Comparison of ENCODE assay signal across 13 mouse cellular contexts in the genomic region with DNA sequence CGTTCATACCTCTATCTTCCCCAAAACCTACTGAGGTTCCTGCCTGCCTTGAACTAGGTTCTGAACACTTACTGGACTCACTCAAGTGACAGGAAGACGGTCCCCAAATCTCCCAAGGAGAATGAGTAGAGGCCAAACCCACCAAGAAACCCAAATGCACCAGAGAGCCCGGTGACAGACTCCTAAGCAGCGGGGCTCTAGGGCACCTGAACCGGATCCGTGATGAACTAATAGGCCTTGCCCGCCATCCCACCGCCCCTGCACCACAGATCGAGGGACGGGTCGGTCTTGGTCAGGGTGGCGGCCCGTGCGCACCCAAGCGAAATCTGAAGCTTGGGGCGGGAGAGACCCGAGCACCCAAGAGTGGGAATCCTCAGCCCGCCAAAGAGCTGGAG. TPM values are rescaled to one million over a fixed set of nuclear protein-coding genes. Genes with fewer than 3 reads are reported as not detected.
DNase-seq lines count a peak whose midpoint lies in the region; ATAC-seq and TF ChIP-seq lines count a peak whose summit lies in the region.
"Had no signal": no experiment of that assay in that cellular context is flagged by ENCODE, and none has a peak within 500 bp of the region (broad histone marks: within the 10 kb centered on the region; RNA-seq: fewer than 3 reads in every experiment).

No protein-coding gene starts in this region.

- no peaks in the 10 kb centered on the region for H3K9me3 ChIP-seq in kidney, embryonic 15.5 days (replicated peaks)
- no peaks in the 10 kb centered on the region for H3K9me3 ChIP-seq in hindbrain, embryonic 11.5 days (ENCODE audit: control insufficient read depth, low read length)
- H3K9me3 ChIP-seq in stomach, embryonic 16.5 days (replicated peaks; ENCODE audit: control insufficient read depth, low read length): peaks cover 5% of the 10 kb centered on the region; the same call in 1 of the 2 replicates

- no peak for TF ChIP-seq POLR2A in testis, adult 2 months (IDR thresholded peaks at IDR 0.05; ENCODE audit: control insufficient read depth, low read depth, low read length)

- intact Hi-C loops in left cerebral cortex, postnatal 14 days (cut with DNase I): no loop called here

- H3K4me3 ChIP-seq in kidney, embryonic 15.5 days (replicated peaks): peak overlapping the region; percentile 49
- H3K4me3 ChIP-seq in testis, adult 2 months (ENCODE audit: control insufficient read depth, low read depth, low read length): peak overlapping the region; percentile 62
- peak overlapping the region; percentile 35 for H3K4me3 ChIP-seq in hindbrain, embryonic 11.5 days (ENCODE audit: low read depth, low read length)
- peak overlapping the region; percentile 41; the same call in 1 of the 2 replicates for H3K4me3 ChIP-seq in stomach, embryonic 16.5 days (replicated peaks; ENCODE audit: low read length)

- H3K27ac ChIP-seq in kidney, embryonic 15.5 days: no peak overlapping the region
- H3K27ac ChIP-seq in testis, adult 2 months (ENCODE audit: control insufficient read depth, insufficient read depth, low read depth, low read length): no peak overlapping the region
- no peak overlapping the region for H3K27ac ChIP-seq in hindbrain, embryonic 11.5 days (ENCODE audit: low read depth, low read length)
- no peak overlapping the region for H3K27ac ChIP-seq in stomach, embryonic 16.5 days (ENCODE audit: low read length)

- peak overlapping the region; percentile 90 for H3K4me2 ChIP-seq in kidney, embryonic 15.5 days
- H3K4me2 ChIP-seq in hindbrain, embryonic 11.5 days (replicated peaks; ENCODE audit: low read depth, low read length): no peak overlapping the region
- 0 out of 2 replicates have a peak overlapping the region, but pooled peaks have one; percentile 74 for H3K4me2 ChIP-seq in stomach, embryonic 16.5 days (ENCODE audit: low read depth, low read length)

- peaks cover 72% of the 10 kb centered on the region for H3K27me3 ChIP-seq in kidney, embryonic 15.5 days
- H3K27me3 ChIP-seq in testis, adult 2 months (ENCODE audit: control insufficient read depth, insufficient read depth, low read length): no peaks in the 10 kb centered on the region
- peaks cover 62% of the 10 kb centered on the region for H3K27me3 ChIP-seq in hindbrain, embryonic 11.5 days (ENCODE audit: control insufficient read depth, insufficient read depth, low read length)
- peaks cover 59% of the 10 kb centered on the region for H3K27me3 ChIP-seq in stomach, embryonic 16.5 days (ENCODE audit: control insufficient read depth, insufficient read depth, low read length)

- no peak for DNase-seq in kidney, adult 8-10 months
- no peak for DNase-seq in testis, postnatal 10 days (ENCODE audit: low spot score)
- no peak for DNase-seq in hindbrain, embryonic 11.5 days (ENCODE audit: low spot score)
- DNase-seq in embryo, embryonic 9.5 days (ENCODE audit: extremely low spot score): no peak
- DNase-seq in left cerebral cortex, postnatal 14 days (ENCODE audit: low spot score in 2 of 2): no peak
- DNase-seq: kidney, adult 18-20 months had no signal

- H3K9ac ChIP-seq in kidney, embryonic 15.5 days: 0 out of 2 replicates have a peak overlapping the region, but pooled peaks have one; percentile 23
- H3K9ac ChIP-seq in hindbrain, embryonic 11.5 days (ENCODE audit: low read depth, low read length): no peak overlapping the region
- H3K9ac ChIP-seq in stomach, embryonic 16.5 days (ENCODE audit: low read length): no peak overlapping the region

- 25% methylated on average over 18 of the region's 18 CpGs for WGBS in kidney, embryonic 15.5 days
- WGBS in hindbrain, embryonic 11.5 days: 9% methylated on average over 18 of the region's 18 CpGs
- WGBS in stomach, embryonic 16.5 days: 52% methylated on average over 18 of the region's 18 CpGs

- peaks cover 39% of the 10 kb centered on the region for H3K36me3 ChIP-seq in kidney, embryonic 15.5 days
- H3K36me3 ChIP-seq in testis, adult 2 months (ENCODE audit: control insufficient read depth, insufficient read depth, low read length): no peaks in the 10 kb centered on the region
- peaks cover 3% of the 10 kb centered on the region; the same call in 1 of the 2 replicates for H3K36me3 ChIP-seq in hindbrain, embryonic 11.5 days (ENCODE audit: control insufficient read depth, insufficient read depth, low read length)
- peaks cover 22% of the 10 kb centered on the region for H3K36me3 ChIP-seq in stomach, embryonic 16.5 days (ENCODE audit: control insufficient read depth, insufficient read depth, low read length)

- H3K4me1 ChIP-seq in kidney, embryonic 15.5 days: peaks cover 27% of the 10 kb centered on the region
- H3K4me1 ChIP-seq in testis, adult 2 months (ENCODE audit: control insufficient read depth, insufficient read depth, low read length): peaks cover 20% of the 10 kb centered on the region
- H3K4me1 ChIP-seq in hindbrain, embryonic 11.5 days (replicated peaks; ENCODE audit: control insufficient read depth, insufficient read depth, low read length): peaks cover 15% of the 10 kb centered on the region
- H3K4me1 ChIP-seq in stomach, embryonic 16.5 days (ENCODE audit: control insufficient read depth, insufficient read depth, low read length): 0 out of 2 replicates have a peak, but pooled peaks cover 11% of the 10 kb centered on the region

- TF ChIP-seq CTCF in testis, adult 2 months (IDR thresholded peaks at IDR 0.05; ENCODE audit: control insufficient read depth, insufficient read depth, insufficient replicate concordance, low read depth, low read length): no peak

- no peak for ATAC-seq in kidney, embryonic 15.5 days (replicated peaks; ENCODE audit: low FRiP score)
- ATAC-seq in hindbrain, embryonic 11.5 days (ENCODE audit: low FRiP score): no peak
- ATAC-seq in stomach, embryonic 16.5 days (ENCODE audit: insufficient read depth, low FRiP score): no peak

RNA-seq across cellular contexts. Expression of a gene that starts 17.0 kb away (rescaled TPM):
- polyA plus RNA-seq in kidney, embryonic 15.5 days (2015; fragmentation: Nextera tagmentation; extraction: Ambion mirVana): 3.2 and 3.3 TPM in 2 replicates
- polyA plus RNA-seq in testis, adult 2 months (2012; rRNA removed): 2.0 and 2.2 TPM in 2 replicates
- 3.4 and 3.6 TPM in 2 replicates for polyA plus RNA-seq in hindbrain, embryonic 11.5 days (2014; fragmentation: Nextera tagmentation; extraction: Ambion mirVana)
- 0.60 and 0.74 TPM in 2 replicates for polyA plus RNA-seq in stomach, embryonic 16.5 days (2015; fragmentation: Nextera tagmentation; extraction: Ambion mirVana)
- total RNA-seq in left cerebral cortex, postnatal 14 days (2021): 10 to 100 TPM; 20.1 to 20.5 TPM

RNA-seq across cellular contexts. Expression of a gene that starts 17.8 kb away (rescaled TPM):
- polyA plus RNA-seq in kidney, embryonic 15.5 days (2015; fragmentation: Nextera tagmentation; extraction: Ambion mirVana): 15.6 and 17.0 TPM in 2 replicates
- 5.7 and 6.4 TPM in 2 replicates for polyA plus RNA-seq in testis, adult 2 months (2012; rRNA removed)
- polyA plus RNA-seq in hindbrain, embryonic 11.5 days (2014; fragmentation: Nextera tagmentation; extraction: Ambion mirVana): 20.3 and 24.3 TPM in 2 replicates
- polyA plus RNA-seq in stomach, embryonic 16.5 days (2015; fragmentation: Nextera tagmentation; extraction: Ambion mirVana): 11.3 and 12.9 TPM in 2 replicates
- 10 to 100 TPM; 24.6 to 28.2 TPM for total RNA-seq in left cerebral cortex, postnatal 14 days (2021)

RNA-seq across cellular contexts. Expression of a gene that starts 26.1 kb away (rescaled TPM):
- not detected in 2 replicates for polyA plus RNA-seq in kidney, embryonic 15.5 days (2015; fragmentation: Nextera tagmentation; extraction: Ambion mirVana)
- polyA plus RNA-seq in testis, adult 2 months (2012; rRNA removed): 12.1 and 12.9 TPM in 2 replicates
- polyA plus RNA-seq in hindbrain, embryonic 11.5 days (2014; fragmentation: Nextera tagmentation; extraction: Ambion mirVana): not detected in 2 replicates
- not detected in 2 replicates for polyA plus RNA-seq in stomach, embryonic 16.5 days (2015; fragmentation: Nextera tagmentation; extraction: Ambion mirVana)
- not detected for total RNA-seq in left cerebral cortex, postnatal 14 days (2021)
- total RNA-seq: adrenal gland, postnatal 25 days had no signal
- polyA plus RNA-seq: frontal cortex, adult 2 months; liver, embryonic 11.5 days; spleen, adult 2 months had no signal

RNA-seq across cellular contexts. Expression of a gene that starts 40.6 kb away (rescaled TPM):
- polyA plus RNA-seq in kidney, embryonic 15.5 days (2015; fragmentation: Nextera tagmentation; extraction: Ambion mirVana): 0.08 TPM in 2 replicates
- 0.13 TPM in 1 of 2 replicates, not detected in the other for polyA plus RNA-seq in testis, adult 2 months (2012; rRNA removed)
- polyA plus RNA-seq in hindbrain, embryonic 11.5 days (2014; fragmentation: Nextera tagmentation; extraction: Ambion mirVana): not detected in 2 replicates
- 0.10 TPM in 1 of 2 replicates, not detected in the other for polyA plus RNA-seq in stomach, embryonic 16.5 days (2015; fragmentation: Nextera tagmentation; extraction: Ambion mirVana)
- 1 to 10 TPM; 7.8 to 8.3 TPM for total RNA-seq in left cerebral cortex, postnatal 14 days (2021)
- polyA plus RNA-seq: liver, embryonic 11.5 days had no signal

Comparison
In these comparisons a context has a peak if more than half of its experiments do, and no peak if none do; other contexts are left out.
1. RNA of a gene that starts 26.1 kb away (polyA plus RNA-seq): 12.1 to 12.9 TPM in testis, adult 2 months; not detected in kidney, embryonic 15.5 days, not detected in hindbrain, embryonic 11.5 days and not detected in stomach, embryonic 16.5 days; every median in the first group is over 10 times any median in the second.
2. Peak in every context shown above with its lines, with median percentiles within 50 percentile points of each other: H3K4me3 ChIP-seq.